Mouse (Mus musculus): ENCODE results near the gene Unc5b. TPM values are rescaled to one million over a fixed set of nuclear protein-coding genes. Genes with fewer than 3 reads are reported as not detected.

Gene Unc5b
- polyA plus RNA-seq, 1 experiment from 2014 or later = 4.9 TPM

GRCm38 (mm10) chr10:60829071-60829470 lies 2.3 kb downstream of the Unc5b start:
- 30% methylated on average over 6 of the region's 6 CpGs for WGBS
- Histone ChIP-seq H3K9me3 (no peaks in the 10 kb centered on the region), H3K27ac (replicated peaks) (no peak overlapping the region), H3K27me3 (peaks cover 99% of the 10 kb centered on the region), H3K4me2 (replicated peaks) (peak overlapping the region; percentile 95), H3K36me3 (no peaks in the 10 kb centered on the region), H3K4me3 (peak overlapping the region; percentile 65), H3K9ac (replicated peaks) (no peak overlapping the region), H3K4me1 (peaks cover 36% of the 10 kb centered on the region)
- no peak for ATAC-seq (ENCODE audit: low FRiP score, low read depth)

GRCm38 (mm10) chr10:60827901-60828670 lies 3.3 kb downstream of the Unc5b start:
- ATAC-seq (ENCODE audit: low FRiP score, low read depth) = no peak
- H3K4me2 ChIP-seq (replicated peaks) = peak overlapping the region; percentile 95
- H3K27ac ChIP-seq (replicated peaks) = no peak overlapping the region
- WGBS = 46% methylated on average over 17 of the region's 17 CpGs
- H3K4me1 ChIP-seq = peaks cover 36% of the 10 kb centered on the region
- H3K4me3 ChIP-seq = peak overlapping the region; percentile 65
- H3K27me3 ChIP-seq = peaks cover 98% of the 10 kb centered on the region
- no peaks in the 10 kb centered on the region for H3K9me3 ChIP-seq
- H3K9ac ChIP-seq (replicated peaks) = no peak overlapping the region
- H3K36me3 ChIP-seq = no peaks in the 10 kb centered on the region

GRCm38 (mm10) chr10:60827266-60827665 lies 4.1 kb downstream of the Unc5b start:
- 28% methylated on average over 5 of the region's 5 CpGs for WGBS
- ATAC-seq (ENCODE audit: low FRiP score, low read depth) = no peak
- peak overlapping the region; percentile 47 for H3K9ac ChIP-seq (replicated peaks)
- H3K36me3 ChIP-seq = no peaks in the 10 kb centered on the region
- H3K4me3 ChIP-seq = peak overlapping the region; percentile 45
- no peaks in the 10 kb centered on the region for H3K9me3 ChIP-seq
- H3K4me1 ChIP-seq = peaks cover 37% of the 10 kb centered on the region
- no peak overlapping the region for H3K27ac ChIP-seq (replicated peaks)
- peaks cover 96% of the 10 kb centered on the region for H3K27me3 ChIP-seq
- peak overlapping the region; percentile 95 for H3K4me2 ChIP-seq (replicated peaks)

GRCm38 (mm10) chr10:60826461-60827237 lies 4.7 kb downstream of the Unc5b start:
- H3K9me3 ChIP-seq = no peaks in the 10 kb centered on the region
- peak overlapping the region; percentile 95 for H3K4me2 ChIP-seq (replicated peaks)
- peaks cover 90% of the 10 kb centered on the region for H3K27me3 ChIP-seq
- H3K36me3 ChIP-seq = no peaks in the 10 kb centered on the region
- H3K4me1 ChIP-seq = peaks cover 43% of the 10 kb centered on the region
- no peak overlapping the region for H3K27ac ChIP-seq (replicated peaks)
- H3K4me3 ChIP-seq = peak overlapping the region; percentile 45
- peak overlapping the region; percentile 47 for H3K9ac ChIP-seq (replicated peaks)
- no peak for ATAC-seq (ENCODE audit: low FRiP score, low read depth)
- 1% methylated on average over 32 of the region's 34 CpGs for WGBS

GRCm38 (mm10) chr10:60825955-60826354 lies 5.4 kb downstream of the Unc5b start:
- Histone ChIP-seq H3K27me3 (peaks cover 84% of the 10 kb centered on the region), H3K9ac (replicated peaks) (no peak overlapping the region), H3K4me1 (peaks cover 41% of the 10 kb centered on the region), H3K4me2 (replicated peaks) (peak overlapping the region; percentile 95), H3K36me3 (no peaks in the 10 kb centered on the region), H3K27ac (replicated peaks) (no peak overlapping the region), H3K9me3 (no peaks in the 10 kb centered on the region), H3K4me3 (peak overlapping the region; percentile 45)
- 61% methylated on average over 5 of the region's 6 CpGs for WGBS
- no peak for ATAC-seq (ENCODE audit: low FRiP score, low read depth)

GRCm38 (mm10) chr10:60823744-60824143 lies 7.6 kb downstream of the Unc5b start:
- H3K9me3 ChIP-seq = no peaks in the 10 kb centered on the region
- peaks cover 67% of the 10 kb centered on the region for H3K27me3 ChIP-seq
- WGBS = 55% methylated on average over 8 of the region's 8 CpGs
- ATAC-seq (ENCODE audit: low FRiP score, low read depth) = no peak
- no peak overlapping the region for H3K4me3 ChIP-seq
- no peak overlapping the region for H3K27ac ChIP-seq (replicated peaks)
- H3K9ac ChIP-seq (replicated peaks) = no peak overlapping the region
- H3K4me1 ChIP-seq = peaks cover 22% of the 10 kb centered on the region
- H3K36me3 ChIP-seq = no peaks in the 10 kb centered on the region
- no peak overlapping the region for H3K4me2 ChIP-seq (replicated peaks)

- Histone ChIP-seq H3K36me3 (no peaks in the 10 kb centered on the region), H3K4me2 (replicated peaks) (no peak overlapping the region), H3K4me3 (no peak overlapping the region), H3K27me3 (peaks cover 58% of the 10 kb centered on the region), H3K9ac (replicated peaks) (no peak overlapping the region), H3K9me3 (no peaks in the 10 kb centered on the region), H3K4me1 (peaks cover 22% of the 10 kb centered on the region), H3K27ac (replicated peaks) (no peak overlapping the region)
- WGBS = 74% methylated on average over 17 of the region's 17 CpGs
- ATAC-seq (ENCODE audit: low FRiP score, low read depth) = no peak
Measured at GRCm38 (mm10) chr10:60822641-60823425, 8.5 kb downstream of the Unc5b start.

- peaks cover 18% of the 10 kb centered on the region for H3K4me1 ChIP-seq
- WGBS = 45% methylated on average over 7 of the region's 7 CpGs
- peak overlapping the region; percentile 16; the same call in 1 of the 2 replicates for H3K27ac ChIP-seq (replicated peaks)
- H3K9ac ChIP-seq (replicated peaks) = no peak overlapping the region
- peaks cover 48% of the 10 kb centered on the region for H3K27me3 ChIP-seq
- H3K36me3 ChIP-seq = no peaks in the 10 kb centered on the region
- no peak overlapping the region for H3K4me2 ChIP-seq (replicated peaks)
- no peaks in the 10 kb centered on the region for H3K9me3 ChIP-seq
- no peak overlapping the region for H3K4me3 ChIP-seq
- ATAC-seq (ENCODE audit: low FRiP score, low read depth) = no peak
Measured at GRCm38 (mm10) chr10:60821736-60822358, 9.5 kb downstream of the Unc5b start.

GRCm38 (mm10) chr10:60821311-60821710 lies 10.1 kb downstream of the Unc5b start:
- no peak overlapping the region for H3K4me2 ChIP-seq (replicated peaks)
- H3K9me3 ChIP-seq = no peaks in the 10 kb centered on the region
- H3K36me3 ChIP-seq = no peaks in the 10 kb centered on the region
- no peak overlapping the region for H3K27ac ChIP-seq (replicated peaks)
- no peak overlapping the region for H3K4me3 ChIP-seq
- H3K27me3 ChIP-seq = peaks cover 44% of the 10 kb centered on the region
- ATAC-seq (ENCODE audit: low FRiP score, low read depth) = no peak
- H3K9ac ChIP-seq (replicated peaks) = no peak overlapping the region
- H3K4me1 ChIP-seq = peaks cover 18% of the 10 kb centered on the region

GRCm38 (mm10) chr10:60820552-60820951 lies 10.8 kb downstream of the Unc5b start:
- Histone ChIP-seq H3K9ac (replicated peaks) (no peak overlapping the region), H3K36me3 (no peaks in the 10 kb centered on the region), H3K4me1 (peaks cover 24% of the 10 kb centered on the region), H3K9me3 (no peaks in the 10 kb centered on the region), H3K4me2 (replicated peaks) (no peak overlapping the region), H3K27ac (replicated peaks) (no peak overlapping the region), H3K4me3 (no peak overlapping the region), H3K27me3 (peaks cover 40% of the 10 kb centered on the region)
- WGBS = 93% methylated on average over 11 of the region's 11 CpGs
- ATAC-seq (ENCODE audit: low FRiP score, low read depth) = no peak

- Histone ChIP-seq H3K9me3 (no peaks in the 10 kb centered on the region), H3K27ac (replicated peaks) (no peak overlapping the region), H3K9ac (replicated peaks) (no peak overlapping the region), H3K4me1 (peaks cover 32% of the 10 kb centered on the region), H3K27me3 (peaks cover 37% of the 10 kb centered on the region), H3K36me3 (no peaks in the 10 kb centered on the region), H3K4me2 (replicated peaks) (no peak overlapping the region), H3K4me3 (no peak overlapping the region)
- ATAC-seq (ENCODE audit: low FRiP score, low read depth) = no peak
- 91% methylated on average over 12 of the region's 12 CpGs for WGBS
Measured at GRCm38 (mm10) chr10:60819654-60820192, 11.7 kb downstream of the Unc5b start.

All from midbrain, embryonic 12.5 days (tissue).